Mouse (Mus musculus) brain, embryonic 14.5 days (tissue): ENCODE results near the gene Rpusd2. TPM values are rescaled to one million over a fixed set of nuclear protein-coding genes. Genes with fewer than 3 reads are reported as not detected.

Experiments
- DNase-seq: peaks from one replicate; pipeline ENCODE4 v3.0.0-alpha.2; 2011; ENCODE audit warnings: low read depth
- CTCF ChIP-seq: fragments of 200-500 bp; IDR thresholded peaks from 2 replicates; pipeline ENCODE4 v1.5.1; 2012; ENCODE audit warnings: inconsistent platforms, mild to moderate bottlenecking, moderate library complexity, borderline replicate concordance; ENCODE audit not compliant: insufficient read depth, insufficient read length; ENCODE audit errors: extremely low read depth
- POLR2A ChIP-seq: fragments of 200-500 bp; IDR thresholded peaks from 2 replicates; pipeline ENCODE4 v1.6.1; 2012; ENCODE audit warnings: mild to moderate bottlenecking, inconsistent platforms, borderline replicate concordance; ENCODE audit not compliant: poor library complexity, insufficient read depth, insufficient read length, severe bottlenecking; ENCODE audit errors: extremely low read depth
- polyA plus RNA-seq: library from polyadenylated mRNA; depleted of rRNA; stranded (reverse); fragments of >200 nt; gene quantifications from 2 replicates; pipeline ENCODE4 v1.2.3, GENCODE M21; 2012; rRNA removed

Gene Rpusd2
- polyA plus RNA-seq, 1 experiment, result 8.0 TPM

DNA sequence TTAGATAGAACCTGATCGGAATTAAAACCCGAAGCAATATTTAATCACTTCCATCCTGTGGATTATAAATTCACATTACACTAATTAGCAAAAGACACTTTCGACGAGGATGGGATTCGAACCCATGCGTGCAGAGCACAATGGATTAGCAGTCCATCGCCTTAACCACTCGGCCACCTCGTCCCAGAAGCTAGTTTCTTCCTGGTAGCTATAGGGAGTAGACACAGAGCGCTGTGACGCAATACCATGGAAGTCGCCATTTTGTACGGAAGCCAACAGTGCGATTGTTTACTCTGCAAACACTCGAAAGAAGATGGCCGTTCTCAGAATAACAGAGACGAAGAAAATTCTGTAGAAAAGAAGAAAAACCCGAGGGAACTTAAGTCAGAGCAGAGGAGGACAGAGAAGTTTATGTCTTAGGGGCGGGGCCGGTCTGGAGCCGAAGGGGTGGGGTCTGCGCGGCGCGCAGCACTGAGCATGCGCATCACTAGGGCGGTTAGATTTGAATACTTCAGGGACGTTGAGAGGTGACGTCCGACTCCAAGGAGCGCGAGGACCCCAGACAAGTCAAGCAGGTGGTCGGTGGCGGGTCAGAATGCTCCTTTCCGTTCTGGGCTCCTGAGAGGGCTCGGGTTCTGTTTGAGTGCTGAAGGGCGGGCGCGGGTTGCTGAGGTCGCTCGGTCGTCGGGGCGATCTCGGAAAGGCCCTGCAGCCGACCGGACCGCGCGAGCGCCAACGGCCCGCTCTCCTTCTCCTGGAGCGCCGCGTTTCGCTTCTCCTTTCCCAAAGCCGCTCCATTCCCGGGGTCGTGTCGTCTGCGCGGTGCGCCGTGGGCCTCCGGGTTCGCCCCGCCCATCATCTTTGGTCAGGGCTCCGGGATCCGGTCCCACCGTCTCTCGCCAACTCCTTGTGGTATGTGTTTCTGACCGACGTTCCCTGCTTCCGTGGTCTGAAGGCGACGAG lies 12.3 kb downstream of the Rpusd2 start, which contains the start of gene Knl1:
Gene Knl1 (plus strand): TSS at position 471 of the 963 bp plus-strand sequence.
- TF ChIP-seq POLR2A, result peak; percentile 27; the same call in 1 of the 2 replicates
- TF ChIP-seq CTCF, result no peak
- peak; percentile 98 for DNase-seq

DNA sequence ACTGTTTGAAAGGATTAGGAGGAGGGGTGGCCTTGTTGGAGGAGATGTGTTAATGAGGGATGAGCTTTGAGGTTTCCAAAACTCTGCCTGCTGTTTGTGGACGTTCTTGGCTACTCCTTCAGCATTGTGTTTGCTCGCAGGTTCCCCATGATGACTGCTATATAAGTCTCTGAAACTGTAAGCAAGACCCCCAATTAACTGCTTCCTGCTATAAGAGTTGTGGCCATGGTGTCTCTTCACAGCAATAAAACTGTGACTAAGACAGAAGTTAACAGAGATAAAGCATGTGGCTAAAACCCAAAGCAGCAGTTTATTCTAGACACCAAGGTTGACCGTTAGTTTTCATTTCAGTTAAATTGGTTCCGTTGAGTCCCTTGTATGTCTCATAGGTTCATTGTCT lies 13.3 kb downstream of the Rpusd2 start:
- peak; percentile 17 for DNase-seq
- TF ChIP-seq POLR2A, result no peak
- TF ChIP-seq CTCF, result no peak

GRCm38 (mm10) chr2:119050132-119050650 lies 15.6 kb downstream of the Rpusd2 start:
- TF ChIP-seq POLR2A, result no peak

GRCm38 (mm10) chr2:119060139-119060538 lies 25.5 kb downstream of the Rpusd2 start:
- no peak for DNase-seq
- TF ChIP-seq POLR2A (no peak), CTCF (no peak)

More at GRCm38 (mm10) chr2:119050132-119050650, 15.6 kb downstream of the Rpusd2 start:
- DNase-seq, result no peak

DNA sequence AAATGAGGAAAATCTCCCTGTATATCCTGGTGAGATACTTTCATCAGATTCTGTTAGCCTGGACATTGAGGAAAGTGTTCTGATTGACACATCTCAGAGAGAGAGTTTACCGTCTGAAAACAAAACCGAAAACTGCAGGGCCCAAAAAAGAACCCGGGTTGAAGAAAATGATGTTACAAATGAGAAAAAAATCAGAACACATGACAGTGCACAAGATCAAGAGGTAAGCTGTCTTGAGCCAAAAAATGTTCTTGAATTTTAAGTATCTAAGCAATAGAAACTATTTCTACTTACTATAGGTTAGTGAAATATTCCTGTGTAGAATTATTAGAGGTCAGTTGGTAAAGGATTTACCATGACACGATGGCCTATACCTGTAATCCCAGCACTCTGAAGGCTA lies 37.8 kb downstream of the Rpusd2 start:
- TF ChIP-seq CTCF (no peak), POLR2A (no peak)
- no peak for DNase-seq

- DNase-seq, result no peak
- no peak for TF ChIP-seq CTCF
- TF ChIP-seq POLR2A, result no peak
Measured at GRCm38 (mm10) chr2:119086156-119086555, 51.6 kb downstream of the Rpusd2 start.

Other genes starting within 250 kb of the Rpusd2 start
- gene Knstrn, start 220.8 kb upstream of the Rpusd2 start, polyA plus RNA-seq, result 24.4 and 34.1 TPM in 2 replicates
- gene Ivd, start 172.8 kb upstream of the Rpusd2 start, polyA plus RNA-seq, result 57.5 and 60.2 TPM in 2 replicates
- gene Bahd1, start 134.4 kb upstream of the Rpusd2 start, polyA plus RNA-seq, result 21.8 and 25.7 TPM in 2 replicates
- gene Chst14, start 108.3 kb upstream of the Rpusd2 start, polyA plus RNA-seq, result 8.4 and 10.7 TPM in 2 replicates
- gene Ccdc32, start 5.4 kb upstream of the Rpusd2 start, polyA plus RNA-seq, result 20.9 and 23.0 TPM in 2 replicates
- gene Knl1, start 12.3 kb downstream of the Rpusd2 start, polyA plus RNA-seq, result 2.4 and 3.3 TPM in 2 replicates
- 11.9 and 16.4 TPM in 2 replicates for gene Rad51, start 78.0 kb downstream of the Rpusd2 start, polyA plus RNA-seq
- gene Rmdn3, start 122.2 kb downstream of the Rpusd2 start, polyA plus RNA-seq, result 35.3 and 35.4 TPM in 2 replicates
- gene Gchfr, start 133.0 kb downstream of the Rpusd2 start, polyA plus RNA-seq, result 5.3 and 6.3 TPM in 2 replicates
- gene Gm14137, start 139.7 kb downstream of the Rpusd2 start, polyA plus RNA-seq, result 0.03 TPM in 2 replicates
- 69.2 and 132 TPM in 2 replicates for gene Zfyve19, start 173.8 kb downstream of the Rpusd2 start, polyA plus RNA-seq
- 25.7 and 32.4 TPM in 2 replicates for gene Dnajc17, start 174.0 kb downstream of the Rpusd2 start, polyA plus RNA-seq
- not detected in 2 replicates for gene Ppp1r14d, start 195.1 kb downstream of the Rpusd2 start, polyA plus RNA-seq
- gene Spint1, start 202.6 kb downstream of the Rpusd2 start, polyA plus RNA-seq, result 1.5 and 1.6 TPM in 2 replicates
- gene Rhov, start 236.5 kb downstream of the Rpusd2 start, polyA plus RNA-seq, result 9.1 and 13.5 TPM in 2 replicates